In genomic region chr2:150842049-150842461, GRCm38 (mm10) we compare ENCODE assay signal across 18 mouse cellular contexts. TPM values are rescaled to one million over a fixed set of nuclear protein-coding genes. Genes with fewer than 3 reads are reported as not detected.
DNase-seq lines count a peak whose midpoint lies in the region; ATAC-seq and TF ChIP-seq lines count a peak whose summit lies in the region.
"Had no signal": no experiment of that assay in that cellular context is flagged by ENCODE, and none has a peak within 500 bp of the region (broad histone marks: within the 10 kb centered on the region; RNA-seq: fewer than 3 reads in every experiment).

No protein-coding gene starts in this region.

- H3K4me1 ChIP-seq in embryonic facial prominence, embryonic 15.5 days: no peaks in the 10 kb centered on the region
- H3K4me1 ChIP-seq in embryonic facial prominence, embryonic 10.5 days: no peaks in the 10 kb centered on the region
- H3K4me1 ChIP-seq: embryonic facial prominence, embryonic 13.5 days; hindbrain, embryonic 10.5 days; intestine, embryonic 15.5 days had no signal

- no peaks in the 10 kb centered on the region for H3K27me3 ChIP-seq in embryonic facial prominence, embryonic 15.5 days
- H3K27me3 ChIP-seq in embryonic facial prominence, embryonic 10.5 days (replicated peaks; ENCODE audit: low read depth, poor library complexity, severe bottlenecking): no peaks in the 10 kb centered on the region
- H3K27me3 ChIP-seq: CH12.LX; embryonic facial prominence, embryonic 13.5 days; heart, embryonic 13.5 days; intestine, embryonic 15.5 days; neural tube, embryonic 13.5 days had no signal

- no peak overlapping the region for H3K4me3 ChIP-seq in embryonic facial prominence, embryonic 15.5 days (replicated peaks)
- no peak overlapping the region for H3K4me3 ChIP-seq in embryonic facial prominence, embryonic 10.5 days
- no peak overlapping the region for H3K4me3 ChIP-seq in left cerebral cortex, adult 2 months
- H3K4me3 ChIP-seq: embryonic facial prominence, embryonic 13.5 days; heart, embryonic 13.5 days; hindbrain, embryonic 10.5 days; intestine, embryonic 15.5 days; neural tube, embryonic 13.5 days had no signal

- no peak for DNase-seq in embryonic facial prominence, embryonic 10.5 days (ENCODE audit: low spot score)
- DNase-seq in left cerebral cortex, adult 2 months (ENCODE audit: extremely low spot score in 1 of 2, low spot score in 2 of 2): peak in 1 of 2 experiments; percentile 18
- DNase-seq in left cerebral cortex, adult 11 months (ENCODE audit: low spot score): no peak
- peak; percentile 30 for DNase-seq in urinary bladder, adult 2 months (ENCODE audit: low spot score)
- DNase-seq in urinary bladder, postnatal 25 days (ENCODE audit: low spot score): no peak
- DNase-seq in telencephalon, adult 2 months (ENCODE audit: low read depth, low spot score): peak; percentile 53
- no peak for DNase-seq in gastrocnemius, postnatal 14 days
- DNase-seq: cerebellum, postnatal 36 days; kidney, postnatal 4 days; lung, adult 2 months; thymus, postnatal 14 days had no signal

- no peaks in the 10 kb centered on the region for H3K9me3 ChIP-seq in embryonic facial prominence, embryonic 15.5 days (replicated peaks)
- no peaks in the 10 kb centered on the region for H3K9me3 ChIP-seq in embryonic facial prominence, embryonic 10.5 days
- H3K9me3 ChIP-seq: embryonic facial prominence, embryonic 13.5 days; heart, embryonic 13.5 days; hindbrain, embryonic 10.5 days; intestine, embryonic 15.5 days; neural tube, embryonic 13.5 days had no signal

- peaks cover 17% of the 10 kb centered on the region; the same call in 1 of the 2 replicates for H3K36me3 ChIP-seq in embryonic facial prominence, embryonic 15.5 days
- H3K36me3 ChIP-seq in embryonic facial prominence, embryonic 10.5 days (replicated peaks): peaks cover 56% of the 10 kb centered on the region

- no peak for TF ChIP-seq CTCF in left cerebral cortex, adult 2 months (IDR thresholded peaks at IDR 0.05)

- H3K4me2 ChIP-seq in embryonic facial prominence, embryonic 15.5 days (replicated peaks): no peak overlapping the region
- H3K4me2 ChIP-seq: embryonic facial prominence, embryonic 13.5 days; heart, embryonic 13.5 days; intestine, embryonic 15.5 days; neural tube, embryonic 13.5 days had no signal

- 73% methylated on average over 7 of the region's 7 CpGs for WGBS in embryonic facial prominence, embryonic 15.5 days
- 87% methylated on average over 7 of the region's 7 CpGs for WGBS in embryonic facial prominence, embryonic 10.5 days

- no peak overlapping the region for H3K9ac ChIP-seq in embryonic facial prominence, embryonic 15.5 days
- H3K9ac ChIP-seq: embryonic facial prominence, embryonic 13.5 days; heart, embryonic 13.5 days; intestine, embryonic 15.5 days; neural tube, embryonic 13.5 days had no signal

- no peak for ATAC-seq in embryonic facial prominence, embryonic 15.5 days (ENCODE audit: insufficient number of reproducible peaks, low FRiP score, low TSS enrichment, low read depth)
- ATAC-seq: intestine, embryonic 15.5 days had no signal

- 0 out of 2 replicates have a peak overlapping the region, but pooled peaks have one; percentile 18 for H3K27ac ChIP-seq in embryonic facial prominence, embryonic 15.5 days (replicated peaks)
- H3K27ac ChIP-seq in embryonic facial prominence, embryonic 10.5 days (replicated peaks): no peak overlapping the region
- peak overlapping the region; percentile 61 for H3K27ac ChIP-seq in left cerebral cortex, adult 2 months
- H3K27ac ChIP-seq: embryonic facial prominence, embryonic 13.5 days; heart, embryonic 13.5 days; hindbrain, embryonic 10.5 days; intestine, embryonic 15.5 days; neural tube, embryonic 13.5 days had no signal

- intact Hi-C loops in left cerebral cortex, adult 2 months (cut with DNase I): loop anchor here (5.0 kb wide), 1 partner anchor 155 kb away; no protein-coding TSS in a partner anchor
- intact Hi-C loops in gastrocnemius, postnatal 14 days (cut with DNase I; ENCODE audit: low total_unique reads): no loop called here

RNA-seq across cellular contexts. Expression of gene Pygb, which starts 55.5 kb away (rescaled TPM):
- 85.8 and 88.5 TPM in 2 replicates for polyA plus RNA-seq in embryonic facial prominence, embryonic 15.5 days (2015; fragmentation: Nextera tagmentation; extraction: Ambion mirVana)
- 62.1 and 66.3 TPM in 2 replicates for polyA plus RNA-seq in embryonic facial prominence, embryonic 10.5 days (2016; fragmentation: Nextera tagmentation; extraction: Ambion mirVana)
- 100 to 1,000 TPM; 126 to 127 TPM for total RNA-seq in left cerebral cortex, adult 2 months (2021)
- polyA plus RNA-seq in urinary bladder, adult 2 months (2012; rRNA removed): 290 and 354 TPM in 2 replicates
- 10 to 100 TPM; 10.6 to 12.3 TPM for total RNA-seq in gastrocnemius, postnatal 14 days (2021)

Comparison
In these comparisons a context has a peak if more than half of its experiments do, and no peak if none do; other contexts are left out.
1. DNase-seq: peak in urinary bladder, adult 2 months (single experiment) and telencephalon, adult 2 months (single experiment); none in embryonic facial prominence, embryonic 10.5 days (single experiment), left cerebral cortex, adult 11 months (single experiment), urinary bladder, postnatal 25 days (single experiment) and gastrocnemius, postnatal 14 days (single experiment).